Mouse (Mus musculus) intestine, embryonic 16.5 days (tissue): Measurements from ENCODE around the gene Fyb2. TPM values are rescaled to one million over a fixed set of nuclear protein-coding genes. Genes with fewer than 3 reads are reported as not detected.

Experiments
- ATAC-seq: fragments of 200-750 bp; cut with Nextera tagmentation; 2 replicates; pipeline ENCODE4 v1.8.0; 2017; ENCODE audit warnings: moderate TSS enrichment, moderate library complexity
- H3K27ac ChIP-seq: fragments of 300-500 bp; sonication (generic); 2 replicates; pipeline ENCODE4 v1.5.1; 2014; ENCODE audit warnings: mild to moderate bottlenecking, low read length
- H3K27me3 ChIP-seq: fragments of 300-500 bp; sonication (generic); replicated peaks from 2 replicates; pipeline ENCODE4 v1.6.1; 2014; ENCODE audit warnings: low read length, control low read depth, mixed read lengths; ENCODE audit not compliant: control insufficient read depth, insufficient read depth
- H3K36me3 ChIP-seq: fragments of 300-500 bp; sonication (generic); 2 replicates; pipeline ENCODE4 v1.6.1; 2014; ENCODE audit warnings: low read length, control low read depth; ENCODE audit not compliant: control insufficient read depth, insufficient read depth
- H3K4me1 ChIP-seq: fragments of 300-500 bp; sonication (generic); 2 replicates; pipeline ENCODE4 v1.6.1; 2014; ENCODE audit warnings: low read length, control low read depth, mixed read lengths; ENCODE audit not compliant: control insufficient read depth, insufficient read depth
- H3K4me2 ChIP-seq: fragments of 300-500 bp; sonication (generic); 2 replicates; pipeline ENCODE4 v1.6.1; 2014; ENCODE audit warnings: low read depth, low read length, control low read depth
- H3K4me3 ChIP-seq: fragments of 300-500 bp; sonication (generic); 2 replicates; pipeline ENCODE4 v1.5.1; 2014; ENCODE audit warnings: mild to moderate bottlenecking, low read length
- H3K9ac ChIP-seq: fragments of 300-500 bp; sonication (generic); 2 replicates; pipeline ENCODE4 v1.6.1; 2014; ENCODE audit warnings: low read depth, low read length
- H3K9me3 ChIP-seq: fragments of 300-500 bp; sonication (generic); 2 replicates; pipeline ENCODE4 v1.6.1; 2016; ENCODE audit warnings: low read length, control low read depth; ENCODE audit not compliant: control insufficient read depth
- WGBS: fragments of 180-500 bp; shearing (Covaris S2); extraction: QIAGEN DNeasy Blood & Tissue Kit; methylation state at CpG from one replicate; pipeline ENCODE4 v1.1.7; 2014; 5-methylcytosine and 5-hydroxymethylcytosine counted together
- polyA plus RNA-seq: library from polyadenylated mRNA; unstranded; fragments of >200 nt; fragmentation: Nextera tagmentation; extraction: Ambion mirVana; gene quantifications from 2 replicates; pipeline ENCODE4 v1.2.1, GENCODE M21; 2015

Fyb2 gene
- polyA plus RNA-seq, 1 experiment from 2014 or later = 0.20 TPM

- no peak overlapping the region for H3K9ac ChIP-seq
- no peaks in the 10 kb centered on the region for H3K27me3 ChIP-seq
- no peak overlapping the region for H3K4me2 ChIP-seq
- no peaks in the 10 kb centered on the region for H3K4me1 ChIP-seq
- no peak overlapping the region for H3K27ac ChIP-seq
- H3K4me3 ChIP-seq = no peak overlapping the region
- WGBS = 56% methylated on average over 7 of the region's 7 CpGs
- no peaks in the 10 kb centered on the region for H3K9me3 ChIP-seq
- H3K36me3 ChIP-seq = no peaks in the 10 kb centered on the region
- no peak for ATAC-seq
Observed at GRCm38 (mm10) chr4:104956691-104957090, 43.4 kb downstream of the Fyb2 start.

GRCm38 (mm10) chr4:104961431-104961830, 48.2 kb downstream of the Fyb2 start:
- WGBS = 72% methylated on average over 5 of the region's 5 CpGs
- Histone ChIP-seq H3K4me2 (no peak overlapping the region), H3K36me3 (no peaks in the 10 kb centered on the region), H3K4me3 (no peak overlapping the region), H3K27ac (no peak overlapping the region), H3K27me3 (no peaks in the 10 kb centered on the region), H3K4me1 (no peaks in the 10 kb centered on the region), H3K9ac (no peak overlapping the region), H3K9me3 (no peaks in the 10 kb centered on the region)
- ATAC-seq = no peak

- H3K27me3 ChIP-seq = no peaks in the 10 kb centered on the region
- H3K9ac ChIP-seq = no peak overlapping the region
- H3K4me3 ChIP-seq = no peak overlapping the region
- no peak for ATAC-seq
- 89% methylated on average over 2 of the region's 2 CpGs for WGBS
- no peak overlapping the region for H3K27ac ChIP-seq
- H3K9me3 ChIP-seq = no peaks in the 10 kb centered on the region
- H3K36me3 ChIP-seq = no peaks in the 10 kb centered on the region
- H3K4me2 ChIP-seq = no peak overlapping the region
- no peaks in the 10 kb centered on the region for H3K4me1 ChIP-seq
Observed at GRCm38 (mm10) chr4:104972606-104973005, 59.4 kb downstream of the Fyb2 start.

- H3K9ac ChIP-seq = no peak overlapping the region
- WGBS = 87% methylated on average over 6 of the region's 6 CpGs
- no peaks in the 10 kb centered on the region for H3K27me3 ChIP-seq
- no peaks in the 10 kb centered on the region for H3K36me3 ChIP-seq
- H3K4me3 ChIP-seq = no peak overlapping the region
- no peak for ATAC-seq
- no peaks in the 10 kb centered on the region for H3K4me1 ChIP-seq
- no peak overlapping the region for H3K4me2 ChIP-seq
- no peak overlapping the region for H3K27ac ChIP-seq
- H3K9me3 ChIP-seq = no peaks in the 10 kb centered on the region
Observed at GRCm38 (mm10) chr4:104975162-104975830, 62.0 kb downstream of the Fyb2 start.

GRCm38 (mm10) chr4:104985960-104986632, 72.8 kb downstream of the Fyb2 start:
- H3K4me2 ChIP-seq = no peak overlapping the region
- no peak overlapping the region for H3K4me3 ChIP-seq
- H3K4me1 ChIP-seq = no peaks in the 10 kb centered on the region
- H3K9ac ChIP-seq = no peak overlapping the region
- no peak overlapping the region for H3K27ac ChIP-seq
- no peak for ATAC-seq
- 76% methylated on average over 5 of the region's 5 CpGs for WGBS
- no peaks in the 10 kb centered on the region for H3K27me3 ChIP-seq
- H3K36me3 ChIP-seq = no peaks in the 10 kb centered on the region
- H3K9me3 ChIP-seq = no peaks in the 10 kb centered on the region

GRCm38 (mm10) chr4:104987631-104988030, 74.4 kb downstream of the Fyb2 start:
- no peak for ATAC-seq
- no peak overlapping the region for H3K4me2 ChIP-seq
- H3K9me3 ChIP-seq = no peaks in the 10 kb centered on the region
- WGBS = 71% methylated on average over 7 of the region's 7 CpGs
- no peak overlapping the region for H3K9ac ChIP-seq
- no peak overlapping the region for H3K27ac ChIP-seq
- no peaks in the 10 kb centered on the region for H3K4me1 ChIP-seq
- no peak overlapping the region for H3K4me3 ChIP-seq
- no peaks in the 10 kb centered on the region for H3K27me3 ChIP-seq
- no peaks in the 10 kb centered on the region for H3K36me3 ChIP-seq

- WGBS = 83% methylated on average over 5 of the region's 5 CpGs
- no peak for ATAC-seq
- no peaks in the 10 kb centered on the region for H3K4me1 ChIP-seq
- no peaks in the 10 kb centered on the region for H3K27me3 ChIP-seq
- no peak overlapping the region for H3K4me2 ChIP-seq
- no peaks in the 10 kb centered on the region for H3K36me3 ChIP-seq
- no peaks in the 10 kb centered on the region for H3K9me3 ChIP-seq
- no peak overlapping the region for H3K9ac ChIP-seq
- H3K27ac ChIP-seq = no peak overlapping the region
- H3K4me3 ChIP-seq = no peak overlapping the region
Observed at GRCm38 (mm10) chr4:104988102-104988501, 74.8 kb downstream of the Fyb2 start.

- Histone ChIP-seq H3K4me3 (no peak overlapping the region), H3K9me3 (no peaks in the 10 kb centered on the region), H3K4me1 (no peaks in the 10 kb centered on the region), H3K4me2 (no peak overlapping the region), H3K27me3 (no peaks in the 10 kb centered on the region), H3K9ac (no peak overlapping the region), H3K36me3 (no peaks in the 10 kb centered on the region), H3K27ac (no peak overlapping the region)
- 88% methylated on average over 7 of the region's 7 CpGs for WGBS
- no peak for ATAC-seq
Observed at GRCm38 (mm10) chr4:104988709-104989108, 75.5 kb downstream of the Fyb2 start.

GRCm38 (mm10) chr4:104990016-104990415, 76.8 kb downstream of the Fyb2 start:
- Histone ChIP-seq H3K27ac (no peak overlapping the region), H3K4me1 (no peaks in the 10 kb centered on the region), H3K27me3 (no peaks in the 10 kb centered on the region), H3K4me3 (no peak overlapping the region), H3K9me3 (no peaks in the 10 kb centered on the region), H3K4me2 (no peak overlapping the region), H3K36me3 (no peaks in the 10 kb centered on the region), H3K9ac (no peak overlapping the region)
- WGBS = 84% methylated on average over 6 of the region's 6 CpGs
- no peak for ATAC-seq
